Mouse (Mus musculus) kidney, postnatal 14 days (tissue): ENCODE results near the gene Osbp.
A peak's percentile ranks its signal among the peaks of the same experiment; 100 is the strongest.

Source experiments
- DNase-seq: peaks from one replicate; pipeline ENCODE4 v3.0.0; 2022; ENCODE audit warnings: mixed read lengths

Gene Osbp

DNA sequence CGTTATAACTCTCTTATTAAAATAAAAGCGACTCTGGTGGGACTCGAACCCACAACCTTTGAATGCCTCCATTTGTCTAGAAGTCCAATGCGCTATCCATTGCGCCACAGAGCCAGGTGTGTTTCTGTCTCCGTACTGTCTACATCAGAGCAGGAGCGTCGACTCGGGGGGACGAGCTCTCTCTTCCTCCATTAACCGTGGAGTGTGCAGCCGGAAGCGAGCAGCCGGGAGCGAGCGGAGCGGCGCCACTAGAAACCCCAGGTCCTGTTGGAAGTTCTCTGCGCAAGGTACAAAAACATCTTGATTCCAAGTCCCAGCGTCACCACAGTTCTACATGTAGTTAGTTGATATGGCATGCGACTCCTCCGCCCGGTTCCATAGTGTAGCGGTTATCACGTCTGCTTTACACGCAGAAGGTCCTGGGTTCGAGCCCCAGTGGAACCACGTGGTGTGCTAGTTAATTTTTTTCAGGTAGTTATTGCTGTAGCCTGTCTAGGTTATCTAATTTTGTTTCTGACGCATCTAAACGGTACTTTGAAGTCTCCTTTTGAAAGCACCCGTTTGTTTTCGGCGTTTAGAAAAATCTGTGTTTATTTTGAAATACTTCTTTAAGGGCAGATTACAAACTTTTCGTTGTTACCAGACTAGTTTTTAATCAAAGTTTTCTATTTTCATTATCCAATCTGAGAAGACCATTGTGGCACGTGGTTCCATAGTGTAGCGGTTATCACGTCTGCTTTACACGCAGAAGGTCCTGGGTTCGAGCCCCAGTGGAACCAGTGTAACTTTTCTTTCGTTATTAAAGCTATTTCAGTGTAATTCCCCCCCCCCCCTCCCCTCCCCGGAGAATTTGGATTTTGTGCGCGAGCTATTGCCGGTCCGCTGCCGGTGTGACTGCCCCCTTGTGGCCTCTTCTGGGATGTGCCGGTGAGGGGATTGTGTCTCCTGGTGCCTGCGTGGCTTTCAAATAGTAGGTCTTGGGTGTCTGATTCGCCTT, 46.1 kb downstream of the Osbp start:
- DNase-seq: peak; percentile 90

DNA sequence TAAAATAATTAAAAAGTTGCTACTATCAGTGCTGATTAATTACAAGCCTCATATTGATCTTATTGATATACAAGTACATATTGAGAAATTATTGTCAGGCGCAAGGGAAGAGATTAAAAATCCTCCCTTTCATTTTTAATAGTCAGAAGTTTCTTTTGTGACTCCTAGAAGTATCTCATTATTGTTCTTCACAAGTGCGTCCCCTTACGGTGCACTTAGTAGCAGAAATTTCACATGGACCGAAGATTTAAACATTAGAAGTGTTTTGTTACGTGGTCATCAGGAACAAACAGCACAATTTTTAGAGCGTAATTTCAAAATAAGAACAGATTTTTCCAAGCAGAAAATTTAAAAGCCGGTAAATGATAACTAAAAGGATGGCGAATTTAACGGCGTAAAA, 46.9 kb downstream of the Osbp start:
- no peak for DNase-seq

DNA sequence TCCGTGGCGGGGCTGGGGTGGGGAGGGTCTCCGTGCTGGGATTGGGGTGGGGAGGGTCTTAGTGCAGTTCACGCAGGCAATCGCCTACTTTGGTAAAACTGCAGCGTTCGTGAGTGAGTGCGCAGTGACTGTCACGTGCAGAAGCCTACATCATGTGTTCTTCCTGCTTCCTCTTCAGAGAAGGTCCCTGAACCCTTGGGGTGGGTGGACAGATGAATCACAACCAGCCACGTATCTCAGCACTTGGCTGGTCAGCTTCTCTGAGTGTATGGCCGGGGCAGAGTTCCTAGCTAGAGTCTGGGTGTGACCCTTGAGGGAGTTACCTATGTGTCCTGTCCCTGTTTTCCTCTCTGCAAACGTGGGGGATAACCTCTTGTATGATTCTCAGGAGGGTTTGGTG, 47.5 kb downstream of the Osbp start:
- peak; percentile 55 for DNase-seq

DNA sequence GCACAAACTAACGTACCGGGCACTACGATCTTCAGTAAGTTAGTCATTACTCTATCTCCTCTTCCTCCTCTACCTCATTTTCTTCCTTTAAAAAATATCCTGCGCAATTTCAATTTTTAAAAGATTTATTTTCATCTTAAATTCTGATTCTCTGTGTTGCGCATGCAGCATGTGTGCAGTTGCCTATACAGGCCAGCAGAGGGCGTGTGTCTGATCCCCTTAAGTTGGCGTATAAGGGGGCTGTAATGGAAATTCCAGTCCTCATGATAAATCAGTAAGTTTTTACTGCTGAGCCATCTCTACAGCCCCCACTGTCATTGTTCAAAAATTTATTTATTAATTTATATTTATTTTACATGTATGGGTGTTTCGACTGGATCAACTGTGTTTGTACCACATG, 50.0 kb downstream of the Osbp start:
- DNase-seq: no peak

DNA sequence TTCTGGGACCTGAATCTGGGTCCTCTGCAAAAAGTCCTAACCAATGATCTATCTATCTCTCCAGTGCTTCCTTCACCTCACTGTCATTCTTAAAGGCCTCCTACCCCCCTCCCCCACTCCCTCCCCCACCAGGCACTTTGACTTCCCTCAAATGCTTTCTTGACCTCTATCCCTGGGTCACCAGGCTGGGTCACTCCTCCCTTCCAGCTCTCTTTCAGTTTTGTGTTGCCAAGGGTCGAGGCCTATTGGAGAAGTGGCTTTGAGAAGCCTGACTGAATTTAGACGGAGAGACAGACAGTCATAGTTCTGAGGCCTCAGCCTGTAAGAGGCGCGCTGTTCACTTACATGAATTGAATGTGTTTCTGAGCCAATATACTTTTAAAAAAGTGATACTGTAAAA, 50.5 kb downstream of the Osbp start:
- DNase-seq: no peak

DNA sequence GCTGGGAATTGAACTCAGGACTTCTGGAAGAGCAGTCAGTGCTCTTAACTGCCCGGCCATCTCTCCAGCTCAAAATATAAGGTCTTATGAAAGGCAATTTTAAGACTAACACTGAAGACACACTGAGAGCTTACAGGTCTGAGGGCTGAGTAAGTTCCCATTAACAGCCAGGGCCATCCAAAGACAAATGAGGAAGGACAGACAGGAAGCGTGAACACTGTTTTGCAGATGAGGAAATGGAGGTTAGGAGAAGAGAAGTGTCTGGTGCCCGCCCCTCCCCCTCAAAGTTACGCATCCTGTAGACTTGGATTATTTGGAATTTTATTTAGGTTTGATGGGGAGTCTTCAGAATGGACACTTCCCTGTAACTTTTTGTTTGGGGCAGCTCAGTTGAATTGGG, 58.4 kb downstream of the Osbp start:
- no peak for DNase-seq

DNA sequence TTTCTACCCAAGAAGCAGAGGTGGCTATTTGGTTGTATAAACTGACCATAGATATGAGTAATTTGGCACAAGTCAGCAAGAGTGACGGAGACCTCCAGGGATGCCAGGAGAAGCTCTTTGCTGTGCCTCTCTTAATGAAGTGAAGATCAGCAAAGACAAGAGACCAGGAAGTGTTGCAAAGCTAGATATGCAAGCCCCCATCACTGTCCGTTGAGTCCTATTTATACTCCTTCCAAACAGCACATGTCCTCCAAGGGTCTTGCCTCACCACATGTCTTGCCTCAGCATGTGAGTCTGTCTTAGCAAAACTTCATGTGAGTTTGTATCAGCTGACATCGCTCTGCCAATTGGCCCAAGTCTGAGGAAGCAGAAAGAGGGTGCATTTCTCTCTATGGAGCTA, 59.6 kb downstream of the Osbp start:
- no peak for DNase-seq

DNA sequence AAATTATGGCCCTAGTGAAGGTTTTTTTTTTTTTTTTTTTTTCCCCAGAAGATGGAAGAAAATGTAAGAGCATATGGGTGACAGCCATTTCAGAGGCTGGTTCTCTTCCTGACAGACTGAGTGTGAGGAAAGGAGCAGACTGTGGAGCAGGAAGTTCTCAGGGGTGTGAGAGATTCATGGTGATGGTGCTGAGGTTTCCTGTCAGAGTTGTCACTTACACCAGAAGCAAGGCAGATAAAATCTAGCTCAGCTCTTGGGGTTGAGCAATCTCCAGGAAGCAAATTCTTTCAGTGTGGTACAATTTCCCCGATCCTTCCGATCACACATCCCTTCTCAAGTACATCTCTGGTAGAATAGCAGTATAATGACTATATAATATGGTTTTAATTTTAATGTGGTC, 60.9 kb downstream of the Osbp start:
- no peak for DNase-seq

DNA sequence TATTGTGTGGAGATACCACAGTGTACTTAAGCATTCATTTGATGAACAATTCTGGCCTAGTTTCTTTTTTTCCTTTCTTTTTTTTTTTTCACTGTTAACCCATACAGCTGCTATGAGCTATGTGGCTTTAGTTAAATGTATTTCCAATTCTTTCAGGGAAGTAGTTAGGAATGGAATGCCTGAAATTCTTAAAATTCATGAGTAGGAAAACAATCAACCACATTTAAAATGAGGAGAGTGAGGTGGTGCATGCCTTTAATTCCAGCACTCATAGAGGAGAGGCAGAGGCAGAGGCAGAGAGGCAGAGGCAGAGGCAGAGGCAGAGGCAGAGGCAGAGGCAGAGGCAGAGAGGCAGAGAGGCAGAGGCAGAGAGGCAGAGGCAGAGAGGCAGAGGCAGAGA, 72.0 kb downstream of the Osbp start:
- DNase-seq: no peak

DNA sequence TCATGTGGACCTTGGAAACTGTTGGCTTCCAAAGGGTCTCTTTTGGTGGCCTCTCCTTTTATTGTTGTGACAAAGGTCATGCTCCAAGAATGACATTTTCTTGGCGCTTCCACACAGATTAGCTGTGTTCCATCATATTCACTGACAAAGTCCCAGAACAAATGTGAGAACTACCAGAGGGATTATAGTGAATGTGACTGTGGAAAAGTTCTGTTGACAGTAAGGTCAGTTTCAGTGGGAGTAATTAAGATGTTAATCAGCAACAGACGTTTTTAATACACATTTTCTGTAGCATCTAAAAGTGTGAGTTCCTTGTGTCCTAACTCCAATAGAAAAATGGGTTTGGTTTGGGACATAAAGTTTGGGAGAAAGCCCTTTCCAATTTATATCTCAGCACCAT, 75.5 kb downstream of the Osbp start, which contains the start of gene Olfr1423:
Gene Olfr1423 (minus strand): TSS at position 101 of the 400 bp plus-strand sequence.
- DNase-seq: no peak

DNA sequence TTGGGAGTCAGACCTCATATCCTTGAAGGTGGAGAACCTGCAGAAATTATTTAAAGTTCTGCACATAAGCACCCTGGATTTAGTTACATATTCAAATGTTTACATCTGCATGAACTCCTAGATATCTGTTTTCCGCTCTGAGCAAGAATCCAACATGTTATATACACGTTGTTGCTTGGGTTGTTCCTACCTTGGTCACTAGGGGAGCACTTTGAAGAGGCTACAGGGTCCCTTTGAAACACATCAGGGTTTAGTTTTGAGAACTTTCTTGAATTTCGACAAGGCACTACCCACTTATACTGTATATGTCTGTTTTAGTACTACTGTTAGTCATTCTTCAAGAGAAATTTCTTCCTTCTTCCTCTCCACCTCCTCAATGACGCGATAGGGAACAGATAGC, 77.4 kb downstream of the Osbp start:
- no peak for DNase-seq
